Mouse (Mus musculus) heart, adult 2 months (tissue): ENCODE results near the gene Sltm.

ENCODE experiments used
- CTCF ChIP-seq: fragments of 200-600 bp; IDR thresholded peaks from 2 replicates; pipeline ENCODE4 v1.8.1; 2022; ENCODE audit warnings: antibody characterized with exemption, mild to moderate bottlenecking, moderate library complexity
- EP300 ChIP-seq: fragments of 200-500 bp; IDR thresholded peaks from 2 replicates; pipeline ENCODE4 v1.6.1; 2011; ENCODE audit warnings: low read depth, low read length, control low read depth; ENCODE audit not compliant: insufficient read depth
- POLR2A ChIP-seq: fragments of 200-500 bp; IDR thresholded peaks from 2 replicates; pipeline ENCODE4 v1.6.1; 2011; ENCODE audit warnings: mild to moderate bottlenecking, low read depth, low read length, control low read depth; ENCODE audit not compliant: insufficient read depth

DNA sequence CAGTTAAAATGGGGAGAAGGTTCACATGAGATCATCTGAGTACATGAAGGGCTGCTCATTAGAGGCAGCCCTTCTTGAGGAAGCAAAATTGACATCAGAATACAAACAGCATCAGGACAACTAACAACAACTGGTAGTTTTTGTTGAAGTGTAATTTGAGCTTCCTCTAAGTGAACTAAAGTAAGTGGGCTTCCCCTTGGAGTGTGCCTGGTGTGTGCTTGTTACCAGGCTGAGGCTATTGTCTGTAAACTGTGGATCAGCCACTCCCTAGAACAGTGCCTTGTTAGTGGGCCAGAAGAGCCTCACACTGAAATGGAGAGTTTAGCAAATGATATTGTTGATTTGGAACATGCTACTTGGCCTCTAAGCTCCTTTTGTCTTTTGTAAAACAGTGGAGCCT lies 12.9 kb downstream of the Sltm start:
- no peak for TF ChIP-seq POLR2A
- TF ChIP-seq CTCF: no peak
- no peak for TF ChIP-seq EP300
